Mouse (Mus musculus) testis, postnatal 10 days (tissue): ENCODE measurements around the gene Cfap298.
A peak's percentile ranks its signal among the peaks of the same experiment; 100 is the strongest.

Experiments
- DNase-seq: peaks from one replicate; pipeline ENCODE4 v3.0.0; 2021; ENCODE audit warnings: low spot score

Gene Cfap298

GRCm38 (mm10) chr16:90934687-90935328 is at the start of gene Cfap298:
Cfap298 (minus strand) TSS chr16:90935114.
- peak; percentile 93 for DNase-seq

GRCm38 (mm10) chr16:90971004-90971403 is 36.1 kb upstream of the Cfap298 start:
- no peak for DNase-seq

GRCm38 (mm10) chr16:90966241-90966640 is 31.3 kb upstream of the Cfap298 start:
- no peak for DNase-seq

GRCm38 (mm10) chr16:90964302-90964701 is 29.4 kb upstream of the Cfap298 start:
- DNase-seq = no peak

GRCm38 (mm10) chr16:90963866-90964265 is 29.0 kb upstream of the Cfap298 start:
- no peak for DNase-seq

GRCm38 (mm10) chr16:90963231-90963630 is 28.3 kb upstream of the Cfap298 start:
- no peak for DNase-seq

GRCm38 (mm10) chr16:90958301-90959085 is 23.6 kb upstream of the Cfap298 start:
- no peak for DNase-seq

- no peak for DNase-seq
Measured at GRCm38 (mm10) chr16:90955494-90955893, 20.6 kb upstream of the Cfap298 start.

- no peak for DNase-seq
Measured at GRCm38 (mm10) chr16:90953770-90954169, 18.9 kb upstream of the Cfap298 start.

GRCm38 (mm10) chr16:90953147-90953546 is 18.2 kb upstream of the Cfap298 start:
- no peak for DNase-seq

GRCm38 (mm10) chr16:90950354-90950963 is 15.5 kb upstream of the Cfap298 start:
- DNase-seq = no peak

GRCm38 (mm10) chr16:90946977-90947376 is 12.1 kb upstream of the Cfap298 start:
- no peak for DNase-seq

GRCm38 (mm10) chr16:90941246-90941645 is 6.3 kb upstream of the Cfap298 start:
- no peak for DNase-seq

GRCm38 (mm10) chr16:90934193-90934686 is 674 bp downstream of the Cfap298 start:
- DNase-seq = peak; percentile 76

GRCm38 (mm10) chr16:90933534-90934176 is 1.3 kb downstream of the Cfap298 start:
- no peak for DNase-seq

GRCm38 (mm10) chr16:90927446-90927845 is 7.5 kb downstream of the Cfap298 start:
- DNase-seq = no peak

GRCm38 (mm10) chr16:90925461-90925860 is 9.5 kb downstream of the Cfap298 start:
- DNase-seq = peak; percentile 82

GRCm38 (mm10) chr16:90924606-90925370 is 10.1 kb downstream of the Cfap298 start:
- peak; percentile 72 for DNase-seq

- DNase-seq = no peak
Measured at GRCm38 (mm10) chr16:90921471-90922159, 13.3 kb downstream of the Cfap298 start.

GRCm38 (mm10) chr16:90917156-90917555 is 17.8 kb downstream of the Cfap298 start:
- no peak for DNase-seq

GRCm38 (mm10) chr16:90916040-90916481 is 18.9 kb downstream of the Cfap298 start:
- no peak for DNase-seq
